Mouse (Mus musculus) heart, embryonic 11.5 days (tissue): ENCODE data around the gene Shoc2. TPM values are rescaled to one million over a fixed set of nuclear protein-coding genes. Genes with fewer than 3 reads are reported as not detected.
A peak's percentile ranks its signal among the peaks of the same experiment; 100 is the strongest.

ENCODE experiments used
- ATAC-seq: fragments of 200-750 bp; cut with Nextera tagmentation; replicated peaks from 2 replicates; pipeline ENCODE4 v1.8.0; 2017; ENCODE audit warnings: moderate library complexity; ENCODE audit not compliant: insufficient number of reproducible peaks, low FRiP score, low TSS enrichment
- H3K27ac ChIP-seq: fragments of 300-500 bp; sonication (generic); 2 replicates; pipeline ENCODE4 v1.5.1; 2014; ENCODE audit warnings: mild to moderate bottlenecking, low read depth, low read length
- H3K27me3 ChIP-seq: fragments of 300-500 bp; sonication (generic); 2 replicates; pipeline ENCODE4 v1.6.1; 2014; ENCODE audit warnings: mild to moderate bottlenecking, low read length, mixed read lengths; ENCODE audit not compliant: control insufficient read depth, insufficient read depth
- H3K36me3 ChIP-seq: fragments of 300-500 bp; sonication (generic); 2 replicates; pipeline ENCODE4 v1.6.1; 2014; ENCODE audit warnings: mild to moderate bottlenecking, low read length, moderate library complexity, mixed read lengths; ENCODE audit not compliant: control insufficient read depth, insufficient read depth
- H3K4me1 ChIP-seq: fragments of 300-500 bp; sonication (generic); 2 replicates; pipeline ENCODE4 v1.6.1; 2014; ENCODE audit warnings: low read length; ENCODE audit not compliant: control insufficient read depth, insufficient read depth
- H3K4me2 ChIP-seq: fragments of 300-500 bp; sonication (generic); 2 replicates; pipeline ENCODE4 v1.6.1; 2014; ENCODE audit warnings: mild to moderate bottlenecking, moderate library complexity
- H3K4me3 ChIP-seq: fragments of 300-500 bp; sonication (generic); 2 replicates; pipeline ENCODE4 v1.5.1; 2014; ENCODE audit warnings: low read depth, low read length
- H3K9ac ChIP-seq: fragments of 300-500 bp; sonication (generic); 2 replicates; pipeline ENCODE4 v1.6.1; 2014; ENCODE audit warnings: mild to moderate bottlenecking, low read depth, low read length, moderate library complexity
- H3K9me3 ChIP-seq: fragments of 300-500 bp; sonication (generic); replicated peaks from 2 replicates; pipeline ENCODE4 v1.6.1; 2016; ENCODE audit warnings: low read length; ENCODE audit not compliant: control insufficient read depth
- WGBS: fragments of 180-500 bp; shearing (Covaris S2); extraction: QIAGEN DNeasy Blood & Tissue Kit; methylation state at CpG from one replicate; pipeline ENCODE4 v1.1.7; 2014; ENCODE audit not compliant: insufficient replicate concordance; 5-methylcytosine and 5-hydroxymethylcytosine counted together
- polyA plus RNA-seq: library from polyadenylated mRNA; unstranded; fragments of >200 nt; fragmentation: Nextera tagmentation; extraction: Ambion mirVana; gene quantifications from 2 replicates; pipeline ENCODE4 v1.2.1, GENCODE M21; 2014

The Shoc2 gene
- 47.4 and 51.3 TPM in 2 replicates for polyA plus RNA-seq

GRCm38 (mm10) chr19:53943802-53944785 is at the start of gene Shoc2, which contains the start of gene Bbip1:
TSS of gene Shoc2 (plus strand) at chr19:53944306.
TSS of gene Bbip1 (minus strand) at chr19:53944627.
- H3K27ac ChIP-seq, result peak within 1 kb of the TSS; percentile 97
- peak within 1 kb of the TSS; percentile 71 for H3K4me2 ChIP-seq
- H3K4me3 ChIP-seq, result peak within 1 kb of the TSS; percentile 80
- peak within 1 kb of the TSS; percentile 91 for H3K9ac ChIP-seq
- H3K9me3 ChIP-seq, result no peaks in the 10 kb centered on the region
- peak; percentile 92 for ATAC-seq
- no peaks in the 10 kb centered on the region for H3K36me3 ChIP-seq
- no peaks in the 10 kb centered on the region for H3K27me3 ChIP-seq
- H3K4me1 ChIP-seq, result peaks cover 12% of the 10 kb centered on the region
- WGBS, result under 1% methylated on average over 55 of the region's 62 CpGs

- no peaks in the 10 kb centered on the region for H3K27me3 ChIP-seq
- WGBS, result 73% methylated on average over 12 of the region's 12 CpGs
- no peak overlapping the region for H3K4me2 ChIP-seq
- H3K9ac ChIP-seq, result no peak overlapping the region
- peaks cover 8% of the 10 kb centered on the region; the same call in 1 of the 2 replicates for H3K4me1 ChIP-seq
- no peak overlapping the region for H3K27ac ChIP-seq
- ATAC-seq, result no peak
- no peaks in the 10 kb centered on the region for H3K9me3 ChIP-seq
- H3K4me3 ChIP-seq, result no peak overlapping the region
- no peaks in the 10 kb centered on the region for H3K36me3 ChIP-seq
Measured at GRCm38 (mm10) chr19:53894538-53895121, 49.5 kb upstream of the Shoc2 start.

- no peaks in the 10 kb centered on the region for H3K27me3 ChIP-seq
- ATAC-seq, result no peak
- 66% methylated on average over 5 of the region's 5 CpGs for WGBS
- no peak overlapping the region for H3K4me3 ChIP-seq
- no peak overlapping the region for H3K27ac ChIP-seq
- H3K9me3 ChIP-seq, result no peaks in the 10 kb centered on the region
- no peak overlapping the region for H3K9ac ChIP-seq
- H3K4me2 ChIP-seq, result no peak overlapping the region
- no peaks in the 10 kb centered on the region for H3K36me3 ChIP-seq
- H3K4me1 ChIP-seq, result peaks cover 13% of the 10 kb centered on the region
Measured at GRCm38 (mm10) chr19:53898046-53898445, 46.1 kb upstream of the Shoc2 start.

- no peak for ATAC-seq
- H3K27ac ChIP-seq, result no peak overlapping the region
- no peaks in the 10 kb centered on the region for H3K27me3 ChIP-seq
- H3K4me1 ChIP-seq, result peaks cover 13% of the 10 kb centered on the region
- no peaks in the 10 kb centered on the region for H3K9me3 ChIP-seq
- no peak overlapping the region for H3K4me2 ChIP-seq
- no peak overlapping the region for H3K9ac ChIP-seq
- no peaks in the 10 kb centered on the region for H3K36me3 ChIP-seq
- 72% methylated on average over 4 of the region's 4 CpGs for WGBS
- H3K4me3 ChIP-seq, result no peak overlapping the region
Measured at GRCm38 (mm10) chr19:53898498-53898897, 45.6 kb upstream of the Shoc2 start.

- Histone ChIP-seq H3K4me2 (no peak overlapping the region), H3K27me3 (no peaks in the 10 kb centered on the region), H3K4me1 (peaks cover 13% of the 10 kb centered on the region), H3K27ac (no peak overlapping the region), H3K4me3 (no peak overlapping the region), H3K36me3 (no peaks in the 10 kb centered on the region), H3K9ac (no peak overlapping the region), H3K9me3 (no peaks in the 10 kb centered on the region)
- ATAC-seq, result no peak
- 79% methylated on average over 25 of the region's 25 CpGs for WGBS
Measured at GRCm38 (mm10) chr19:53898970-53899900, 44.9 kb upstream of the Shoc2 start.

GRCm38 (mm10) chr19:53899941-53900610 is 44.0 kb upstream of the Shoc2 start:
- ATAC-seq, result no peak
- Histone ChIP-seq H3K36me3 (no peaks in the 10 kb centered on the region), H3K4me3 (no peak overlapping the region), H3K9ac (no peak overlapping the region), H3K4me2 (no peak overlapping the region), H3K4me1 (peaks cover 17% of the 10 kb centered on the region), H3K9me3 (no peaks in the 10 kb centered on the region), H3K27me3 (no peaks in the 10 kb centered on the region), H3K27ac (no peak overlapping the region)
- WGBS, result 75% methylated on average over 14 of the region's 14 CpGs

GRCm38 (mm10) chr19:53901931-53902738 is 42.0 kb upstream of the Shoc2 start:
- ATAC-seq, result no peak
- peak overlapping the region; percentile 83 for H3K27ac ChIP-seq
- H3K9ac ChIP-seq, result peak overlapping the region; percentile 84

More at GRCm38 (mm10) chr19:53901931-53902738, 42.0 kb upstream of the Shoc2 start:
- Histone ChIP-seq H3K9me3 (no peaks in the 10 kb centered on the region), H3K4me2 (peak overlapping the region; percentile 82), H3K4me3 (peak overlapping the region; percentile 99), H3K36me3 (no peaks in the 10 kb centered on the region), H3K4me1 (peaks cover 17% of the 10 kb centered on the region), H3K27me3 (no peaks in the 10 kb centered on the region)
- WGBS, result 35% methylated on average over 15 of the region's 15 CpGs
